Mouse (Mus musculus) frontal cortex, postnatal 36 days (tissue): ENCODE data around the gene Dhx57.
"Not testable (repeated sequence)": the region's sequence is repeated elsewhere in the genome, so short reads cannot be mapped to it uniquely, and the experiment has no call there.

Experiments used
- DNase-seq, 2 experiments: peaks; one replicate each; pipeline ENCODE4 v3.0.0; 2022; ENCODE audit warnings: low spot score in 2 of 2

The Dhx57 gene

GRCm38 (mm10) chr17:80290074-80290657 is at the start of gene Dhx57, which contains the start of gene Morn2:
Dhx57 (minus strand) TSS chr17:80290476.
Morn2 (plus strand) TSS chr17:80290203.
- DNase-seq = peak; percentile 95 to 98

GRCm38 (mm10) chr17:80332386-80332785 is 42.1 kb upstream of the Dhx57 start:
- DNase-seq = peak in 1 of 2 experiments; percentile 13

- DNase-seq = no peak
Measured at GRCm38 (mm10) chr17:80326431-80326830, 36.2 kb upstream of the Dhx57 start.

- no peak for DNase-seq
Measured at GRCm38 (mm10) chr17:80325456-80325855, 35.2 kb upstream of the Dhx57 start.

- DNase-seq = no peak
Measured at GRCm38 (mm10) chr17:80324521-80324920, 34.2 kb upstream of the Dhx57 start.

- no peak for DNase-seq
Measured at GRCm38 (mm10) chr17:80323658-80324057, 33.4 kb upstream of the Dhx57 start.

GRCm38 (mm10) chr17:80323015-80323414 is 32.7 kb upstream of the Dhx57 start:
- no peak for DNase-seq

- DNase-seq = no peak
Measured at GRCm38 (mm10) chr17:80322228-80322627, 32.0 kb upstream of the Dhx57 start.

- DNase-seq = no peak
Measured at GRCm38 (mm10) chr17:80312405-80312804, 22.1 kb upstream of the Dhx57 start.

- DNase-seq = no peak
Measured at GRCm38 (mm10) chr17:80311761-80312160, 21.5 kb upstream of the Dhx57 start.

- no peak for DNase-seq
Measured at GRCm38 (mm10) chr17:80307251-80307650, 17.0 kb upstream of the Dhx57 start, which contains the start of gene Arhgef33. Arhgef33 (plus strand) TSS chr17:80307407.

GRCm38 (mm10) chr17:80298844-80299243 is 8.6 kb upstream of the Dhx57 start:
- no peak for DNase-seq

GRCm38 (mm10) chr17:80295258-80295657 is 5.0 kb upstream of the Dhx57 start:
- DNase-seq = no peak

- DNase-seq = peak in 1 of 2 experiments; percentile 48
Measured at GRCm38 (mm10) chr17:80291148-80291547, 872 bp upstream of the Dhx57 start.

- DNase-seq = peak in 1 of 2 experiments; percentile 47
Measured at GRCm38 (mm10) chr17:80289280-80290073, 799 bp downstream of the Dhx57 start.

GRCm38 (mm10) chr17:80288012-80288411 is 2.3 kb downstream of the Dhx57 start:
- no peak for DNase-seq

GRCm38 (mm10) chr17:80284446-80284845 is 5.8 kb downstream of the Dhx57 start:
- no peak for DNase-seq

GRCm38 (mm10) chr17:80279340-80280070 is 10.8 kb downstream of the Dhx57 start:
- DNase-seq = no peak

GRCm38 (mm10) chr17:80278255-80278654 is 12.0 kb downstream of the Dhx57 start:
- no peak for DNase-seq

- DNase-seq = not testable (repeated sequence)
Measured at GRCm38 (mm10) chr17:80270622-80271021, 19.7 kb downstream of the Dhx57 start.

- no peak for DNase-seq
Measured at GRCm38 (mm10) chr17:80268151-80268550, 22.1 kb downstream of the Dhx57 start.

- DNase-seq = no peak
Measured at GRCm38 (mm10) chr17:80267065-80267464, 23.2 kb downstream of the Dhx57 start.
